Mouse (Mus musculus) lung, embryonic 14.5 days (tissue): ENCODE results near the gene Myo5c. TPM values are rescaled to one million over a fixed set of nuclear protein-coding genes. Genes with fewer than 3 reads are reported as not detected.

Source experiments
- ATAC-seq: fragments of 200-750 bp; cut with Nextera tagmentation; 2 replicates; pipeline ENCODE4 v1.8.0; 2017; ENCODE audit warnings: mild to moderate bottlenecking, moderate TSS enrichment, moderate library complexity; ENCODE audit not compliant: insufficient read depth
- DNase-seq: peaks from one replicate; pipeline ENCODE4 v3.0.0-alpha.2; 2015
- H3K27ac ChIP-seq: fragments of 300-500 bp; sonication (generic); 2 replicates; pipeline ENCODE4 v1.5.1; 2014; ENCODE audit warnings: low read depth, mild to moderate bottlenecking, moderate library complexity
- H3K27me3 ChIP-seq: fragments of 300-500 bp; sonication (generic); 2 replicates; pipeline ENCODE4 v1.6.1; 2014; ENCODE audit warnings: low read length, control low read depth; ENCODE audit not compliant: insufficient read depth
- H3K36me3 ChIP-seq: fragments of 300-500 bp; sonication (generic); 2 replicates; pipeline ENCODE4 v1.6.1; 2014; ENCODE audit warnings: control low read depth; ENCODE audit not compliant: insufficient read depth
- H3K4me1 ChIP-seq: fragments of 300-500 bp; sonication (generic); 2 replicates; pipeline ENCODE4 v1.6.1; 2014; ENCODE audit warnings: antibody characterized with exemption, control low read depth; ENCODE audit not compliant: insufficient read depth
- H3K4me2 ChIP-seq: fragments of 300-500 bp; sonication (generic); 2 replicates; pipeline ENCODE4 v1.6.1; 2014; ENCODE audit warnings: mild to moderate bottlenecking
- H3K4me3 ChIP-seq: fragments of 300-500 bp; sonication (generic); 2 replicates; pipeline ENCODE4 v1.5.1; 2014; ENCODE audit warnings: low read depth, low read length
- H3K9ac ChIP-seq: fragments of 300-500 bp; sonication (generic); 2 replicates; pipeline ENCODE4 v1.6.1; 2014
- H3K9me3 ChIP-seq: fragments of 300-500 bp; sonication (generic); 2 replicates; pipeline ENCODE4 v1.6.1; 2016; ENCODE audit warnings: low read depth, low read length, control low read depth
- CTCF ChIP-seq: IDR thresholded peaks from 2 replicates; pipeline ENCODE4 v1.5.1; 2016; ENCODE audit warnings: antibody characterized with exemption, low read depth
- WGBS: fragments of 180-500 bp; shearing (Covaris S2); extraction: QIAGEN DNeasy Blood & Tissue Kit; methylation state at CpG from one replicate; pipeline ENCODE4 v1.1.7; 2014; 5-methylcytosine and 5-hydroxymethylcytosine counted together
- polyA plus RNA-seq: library from polyadenylated mRNA; unstranded; fragments of >200 nt; fragmentation: Nextera tagmentation; extraction: Ambion mirVana; gene quantifications from 2 replicates; pipeline ENCODE4 v1.2.1, GENCODE M21; 2014

The Myo5c gene
- polyA plus RNA-seq, 1 experiment from 2014 or later = 28.9 TPM

GRCm38 (mm10) chr9:75318196-75318595, 86.4 kb downstream of the Myo5c start:
- Histone ChIP-seq H3K27me3 (no peaks in the 10 kb centered on the region), H3K4me1 (no peaks in the 10 kb centered on the region), H3K36me3 (no peaks in the 10 kb centered on the region), H3K9ac (no peak overlapping the region), H3K4me3 (no peak overlapping the region), H3K9me3 (no peaks in the 10 kb centered on the region), H3K4me2 (no peak overlapping the region), H3K27ac (no peak overlapping the region)
- ATAC-seq = no peak
- WGBS = 86% methylated on average over 2 of the region's 2 CpGs
- no peak for DNase-seq
- no peak for TF ChIP-seq CTCF

- H3K9ac ChIP-seq = no peak overlapping the region
- DNase-seq = peak; percentile 20
These were observed 87.5 kb downstream of the Myo5c start for GRCm38 (mm10) chr9:75319365-75319764.

GRCm38 (mm10) chr9:75322099-75322885, 90.5 kb downstream of the Myo5c start:
- Histone ChIP-seq H3K27me3 (no peaks in the 10 kb centered on the region), H3K9me3 (no peaks in the 10 kb centered on the region), H3K4me3 (no peak overlapping the region), H3K9ac (no peak overlapping the region), H3K4me1 (no peaks in the 10 kb centered on the region), H3K4me2 (no peak overlapping the region), H3K27ac (no peak overlapping the region), H3K36me3 (no peaks in the 10 kb centered on the region; the same call in 1 of the 2 replicates)
- 59% methylated on average over 13 of the region's 13 CpGs for WGBS
- TF ChIP-seq CTCF = no peak
- ATAC-seq (no peak), DNase-seq (no peak)

More at GRCm38 (mm10) chr9:75319365-75319764, 87.5 kb downstream of the Myo5c start:
- Histone ChIP-seq H3K4me3 (no peak overlapping the region), H3K4me1 (no peaks in the 10 kb centered on the region), H3K4me2 (no peak overlapping the region), H3K9me3 (no peaks in the 10 kb centered on the region), H3K36me3 (no peaks in the 10 kb centered on the region), H3K27me3 (no peaks in the 10 kb centered on the region), H3K27ac (no peak overlapping the region)
- TF ChIP-seq CTCF = peak; percentile 17; the same call in 1 of the 2 replicates
- ATAC-seq = no peak
- WGBS = 65% methylated on average over 3 of the region's 3 CpGs

DNA sequence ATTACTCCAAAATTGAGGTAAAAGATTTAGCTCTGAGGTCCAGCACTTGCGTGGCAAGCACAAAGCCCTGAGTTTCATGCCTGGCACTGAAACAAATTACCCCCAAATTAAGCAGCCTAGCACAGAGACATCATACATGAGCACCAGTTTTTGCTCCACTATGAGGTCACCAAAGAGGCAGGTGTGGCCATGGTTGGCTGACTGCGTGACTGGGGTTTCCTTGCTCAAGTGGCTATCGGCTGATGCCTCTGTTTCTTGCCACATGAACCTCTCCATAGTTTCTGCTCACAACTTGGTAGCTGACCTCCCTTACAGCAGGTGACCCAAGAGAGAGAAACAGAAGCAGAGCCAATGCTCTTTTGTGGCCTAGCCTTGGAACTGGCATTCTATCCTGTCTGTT, 96.2 kb downstream of the Myo5c start:
- Histone ChIP-seq H3K4me1 (no peaks in the 10 kb centered on the region), H3K4me3 (no peak overlapping the region), H3K36me3 (peaks cover 25% of the 10 kb centered on the region; the same call in 1 of the 2 replicates), H3K9me3 (no peaks in the 10 kb centered on the region), H3K4me2 (no peak overlapping the region), H3K27me3 (no peaks in the 10 kb centered on the region), H3K9ac (no peak overlapping the region), H3K27ac (no peak overlapping the region)
- no peak for ATAC-seq
- no peak for TF ChIP-seq CTCF
- no peak for DNase-seq
- WGBS = 88% methylated on average over 3 of the region's 3 CpGs

DNA sequence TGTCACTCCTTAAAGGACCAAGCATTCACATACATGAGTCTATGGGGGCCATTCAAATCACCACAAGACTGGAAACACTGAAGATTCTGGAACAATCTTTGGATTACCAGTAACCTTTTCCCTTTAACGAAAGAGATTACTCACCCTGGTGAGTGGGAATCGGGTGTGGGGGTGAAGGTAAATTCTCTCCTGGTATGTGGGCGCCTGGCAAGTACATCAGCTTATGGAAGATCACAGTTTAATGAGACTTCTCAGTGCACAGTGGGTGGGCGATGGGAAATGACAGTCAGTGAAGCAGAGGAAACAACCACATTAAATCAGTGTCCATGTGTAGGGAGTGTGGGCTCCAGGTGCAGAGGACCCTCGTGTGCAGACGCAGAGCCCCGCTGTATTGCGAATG, 99.0 kb downstream of the Myo5c start:
- 90% methylated on average over 8 of the region's 8 CpGs for WGBS

GRCm38 (mm10) chr9:75334440-75334839, 102.6 kb downstream of the Myo5c start:
- Histone ChIP-seq H3K27me3 (no peaks in the 10 kb centered on the region), H3K4me3 (no peak overlapping the region), H3K9me3 (no peaks in the 10 kb centered on the region), H3K4me1 (no peaks in the 10 kb centered on the region), H3K9ac (no peak overlapping the region), H3K36me3 (peaks cover 63% of the 10 kb centered on the region), H3K27ac (no peak overlapping the region), H3K4me2 (no peak overlapping the region)
- no peak for ATAC-seq
- 0 out of 2 replicates have a peak, but pooled peaks have one; percentile 12 for TF ChIP-seq CTCF
- WGBS = 74% methylated on average over 4 of the region's 4 CpGs
- DNase-seq = no peak

More for the DNA sequence above, 99.0 kb downstream of the Myo5c start:
- TF ChIP-seq CTCF = no peak
- Histone ChIP-seq H3K27me3 (no peaks in the 10 kb centered on the region), H3K27ac (no peak overlapping the region), H3K9me3 (no peaks in the 10 kb centered on the region), H3K4me3 (no peak overlapping the region), H3K9ac (no peak overlapping the region), H3K36me3 (peaks cover 44% of the 10 kb centered on the region), H3K4me2 (no peak overlapping the region), H3K4me1 (no peaks in the 10 kb centered on the region)
- ATAC-seq (no peak), DNase-seq (no peak)

- no peak for ATAC-seq
- Histone ChIP-seq H3K4me3 (no peak overlapping the region), H3K4me2 (no peak overlapping the region), H3K9ac (no peak overlapping the region), H3K4me1 (no peaks in the 10 kb centered on the region), H3K36me3 (peaks cover 52% of the 10 kb centered on the region), H3K27ac (no peak overlapping the region), H3K27me3 (no peaks in the 10 kb centered on the region), H3K9me3 (no peaks in the 10 kb centered on the region)
- no peak for DNase-seq
- 90% methylated on average over 6 of the region's 6 CpGs for WGBS
- TF ChIP-seq CTCF = no peak
These were observed 106.2 kb downstream of the Myo5c start for GRCm38 (mm10) chr9:75338016-75338415.
